Mouse (Mus musculus) midbrain, embryonic 16.5 days (tissue): ENCODE results near the gene Cdh5. TPM values are rescaled to one million over a fixed set of nuclear protein-coding genes. Genes with fewer than 3 reads are reported as not detected.
A peak's percentile ranks its signal among the peaks of the same experiment; 100 is the strongest.

Experiments used
- ATAC-seq: fragments of 200-750 bp; cut with Nextera tagmentation; 2 replicates; pipeline ENCODE4 v1.8.0; 2017; ENCODE audit warnings: moderate TSS enrichment
- H3K27ac ChIP-seq: fragments of 300-500 bp; sonication (generic); 2 replicates; pipeline ENCODE4 v1.5.1; 2014; ENCODE audit warnings: mild to moderate bottlenecking, low read length, mixed read lengths
- H3K27me3 ChIP-seq: fragments of 300-500 bp; sonication (generic); 2 replicates; pipeline ENCODE4 v1.6.1; 2014; ENCODE audit warnings: low read depth, low read length, mixed read lengths; ENCODE audit not compliant: control insufficient read depth, insufficient read depth
- H3K36me3 ChIP-seq: fragments of 300-500 bp; sonication (generic); 2 replicates; pipeline ENCODE4 v1.6.1; 2014; ENCODE audit warnings: mild to moderate bottlenecking, low read length, moderate library complexity, mixed read lengths; ENCODE audit not compliant: control insufficient read depth, insufficient read depth
- H3K4me1 ChIP-seq: fragments of 300-500 bp; sonication (generic); 2 replicates; pipeline ENCODE4 v1.6.1; 2014; ENCODE audit warnings: mild to moderate bottlenecking, low read length, mixed read lengths; ENCODE audit not compliant: control insufficient read depth, insufficient read depth
- H3K4me2 ChIP-seq: fragments of 300-500 bp; sonication (generic); 2 replicates; pipeline ENCODE4 v1.6.1; 2014; ENCODE audit warnings: mild to moderate bottlenecking, low read length, mixed read lengths
- H3K4me3 ChIP-seq: fragments of 300-500 bp; sonication (generic); 2 replicates; pipeline ENCODE4 v1.5.1; 2014; ENCODE audit warnings: low read depth, mild to moderate bottlenecking, low read length, moderate library complexity, mixed read lengths
- H3K9ac ChIP-seq: fragments of 300-500 bp; sonication (generic); 2 replicates; pipeline ENCODE4 v1.6.1; 2014; ENCODE audit warnings: low read depth, low read length, mixed read lengths
- H3K9me3 ChIP-seq: fragments of 300-500 bp; sonication (generic); replicated peaks from 2 replicates; pipeline ENCODE4 v1.6.1; 2014; ENCODE audit warnings: mild to moderate bottlenecking, low read length, mixed read lengths; ENCODE audit not compliant: control insufficient read depth, poor library complexity, severe bottlenecking
- WGBS: fragments of 180-500 bp; shearing (Covaris S2); extraction: QIAGEN DNeasy Blood & Tissue Kit; methylation state at CpG from one replicate; pipeline ENCODE4 v1.1.7; 2014; 5-methylcytosine and 5-hydroxymethylcytosine counted together
- polyA plus RNA-seq: library from polyadenylated mRNA; unstranded; fragments of >200 nt; fragmentation: Nextera tagmentation; extraction: Ambion mirVana; gene quantifications from 2 replicates; pipeline ENCODE4 v1.2.1, GENCODE M21; 2015

Gene Cdh5
- polyA plus RNA-seq, 1 experiment from 2014 or later: 9.5 TPM

DNA sequence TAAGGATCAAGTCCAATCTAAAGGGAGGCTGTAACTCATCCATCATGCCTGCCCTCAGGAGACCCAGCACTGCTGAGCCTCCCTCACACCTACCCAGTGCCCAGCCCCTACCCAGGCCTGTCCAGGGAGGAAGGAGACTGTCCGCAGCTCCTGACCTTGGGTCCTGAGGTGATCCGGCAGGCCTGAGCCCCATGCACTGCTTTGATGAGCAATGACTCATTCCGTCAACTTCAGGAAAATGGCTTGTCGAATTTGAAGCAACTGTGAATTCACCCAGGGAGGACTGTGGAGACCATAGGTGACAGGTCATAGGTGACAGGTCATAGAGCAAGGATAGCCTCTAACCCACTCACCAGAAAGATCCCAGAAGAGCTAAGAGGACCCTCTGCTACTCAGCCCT, 42.0 kb downstream of the Cdh5 start:
- no peaks in the 10 kb centered on the region for H3K36me3 ChIP-seq

DNA sequence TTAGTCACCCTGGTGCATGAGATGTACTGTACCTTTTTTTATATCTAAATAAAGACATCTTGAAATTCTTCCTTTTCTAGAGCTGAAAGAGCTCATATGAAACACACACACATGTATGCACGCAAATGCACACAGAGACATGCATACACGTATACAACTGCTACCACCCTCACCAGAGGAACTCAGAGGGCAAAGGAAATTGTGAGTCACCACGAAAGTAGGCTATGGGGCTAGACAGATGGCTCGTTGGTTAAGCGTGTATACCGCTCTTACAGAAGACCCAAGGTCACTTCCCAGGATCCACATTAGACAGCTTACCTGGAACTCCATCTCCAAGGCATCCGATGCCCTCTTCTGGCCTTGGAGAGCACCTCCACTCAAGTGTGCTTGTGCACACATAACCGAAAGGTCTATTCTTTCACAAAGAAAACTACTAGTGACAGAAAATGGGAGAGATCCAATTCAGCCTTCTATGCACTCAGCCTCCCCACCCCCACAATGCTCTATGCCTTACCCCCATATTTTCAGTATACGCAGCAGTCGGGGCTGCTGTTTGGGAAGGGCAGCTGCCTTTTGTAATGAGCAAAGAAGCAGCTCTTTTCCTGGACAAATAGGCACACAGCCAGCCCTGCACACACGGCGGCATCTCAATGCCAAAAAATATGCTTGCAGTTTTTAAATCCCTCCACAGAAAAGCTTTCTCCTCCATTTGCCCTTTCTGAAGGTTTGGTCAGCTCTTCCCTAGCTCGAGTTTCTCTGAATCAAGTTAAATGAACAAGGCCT, 43.2 kb downstream of the Cdh5 start:
- H3K4me3 ChIP-seq: no peak overlapping the region
- 87% methylated on average over 13 of the region's 13 CpGs for WGBS

More for the DNA sequence above, 42.0 kb downstream of the Cdh5 start:
- Histone ChIP-seq H3K27me3 (no peaks in the 10 kb centered on the region), H3K4me3 (no peak overlapping the region), H3K27ac (no peak overlapping the region), H3K4me2 (no peak overlapping the region), H3K9me3 (no peaks in the 10 kb centered on the region), H3K9ac (no peak overlapping the region), H3K4me1 (no peaks in the 10 kb centered on the region)
- WGBS: 96% methylated on average over 4 of the region's 4 CpGs
- no peak for ATAC-seq

DNA sequence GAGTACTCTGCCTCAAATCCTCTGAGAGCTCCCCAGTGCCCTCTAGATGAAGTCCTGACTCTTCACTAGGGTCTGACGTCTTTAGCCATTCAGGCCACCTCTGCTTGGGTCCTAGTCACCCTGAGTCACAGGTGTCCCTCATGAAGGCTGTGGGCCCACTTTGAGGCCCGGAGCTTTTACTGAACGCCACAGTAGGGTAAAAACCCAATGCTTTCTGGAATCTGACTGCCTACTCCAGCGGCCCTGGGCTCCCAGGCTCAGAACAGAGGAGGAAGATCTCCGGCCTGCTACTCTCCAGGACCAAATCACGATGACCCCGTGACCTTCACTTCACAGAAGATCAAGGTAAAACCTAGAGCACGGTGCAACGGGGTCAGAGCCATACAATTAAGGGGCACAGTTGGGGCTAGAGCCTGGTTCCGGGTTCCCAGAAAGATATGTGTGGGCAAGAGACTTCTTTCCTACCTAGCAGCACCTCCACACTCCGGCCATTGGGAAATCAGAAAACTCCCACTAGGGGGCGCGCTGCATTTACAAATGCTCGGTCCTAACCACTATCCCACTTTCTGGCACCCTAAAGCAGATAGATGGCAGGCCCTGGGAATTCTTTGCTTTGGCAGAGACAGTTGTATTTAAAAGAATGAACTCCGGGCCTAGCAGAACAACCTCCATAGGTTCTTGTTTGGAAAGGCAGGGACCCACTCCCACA, 44.7 kb downstream of the Cdh5 start:
- Histone ChIP-seq H3K4me3 (no peak overlapping the region), H3K27me3 (no peaks in the 10 kb centered on the region), H3K9ac (no peak overlapping the region), H3K27ac (no peak overlapping the region), H3K4me1 (no peaks in the 10 kb centered on the region), H3K4me2 (no peak overlapping the region), H3K9me3 (no peaks in the 10 kb centered on the region), H3K36me3 (no peaks in the 10 kb centered on the region)
- 34% methylated on average over 15 of the region's 15 CpGs for WGBS
- ATAC-seq: peak; percentile 90

More for the DNA sequence above, 43.2 kb downstream of the Cdh5 start:
- Histone ChIP-seq H3K9ac (no peak overlapping the region), H3K27ac (no peak overlapping the region), H3K27me3 (no peaks in the 10 kb centered on the region), H3K36me3 (no peaks in the 10 kb centered on the region), H3K9me3 (no peaks in the 10 kb centered on the region), H3K4me1 (no peaks in the 10 kb centered on the region), H3K4me2 (no peak overlapping the region)
- ATAC-seq: no peak

DNA sequence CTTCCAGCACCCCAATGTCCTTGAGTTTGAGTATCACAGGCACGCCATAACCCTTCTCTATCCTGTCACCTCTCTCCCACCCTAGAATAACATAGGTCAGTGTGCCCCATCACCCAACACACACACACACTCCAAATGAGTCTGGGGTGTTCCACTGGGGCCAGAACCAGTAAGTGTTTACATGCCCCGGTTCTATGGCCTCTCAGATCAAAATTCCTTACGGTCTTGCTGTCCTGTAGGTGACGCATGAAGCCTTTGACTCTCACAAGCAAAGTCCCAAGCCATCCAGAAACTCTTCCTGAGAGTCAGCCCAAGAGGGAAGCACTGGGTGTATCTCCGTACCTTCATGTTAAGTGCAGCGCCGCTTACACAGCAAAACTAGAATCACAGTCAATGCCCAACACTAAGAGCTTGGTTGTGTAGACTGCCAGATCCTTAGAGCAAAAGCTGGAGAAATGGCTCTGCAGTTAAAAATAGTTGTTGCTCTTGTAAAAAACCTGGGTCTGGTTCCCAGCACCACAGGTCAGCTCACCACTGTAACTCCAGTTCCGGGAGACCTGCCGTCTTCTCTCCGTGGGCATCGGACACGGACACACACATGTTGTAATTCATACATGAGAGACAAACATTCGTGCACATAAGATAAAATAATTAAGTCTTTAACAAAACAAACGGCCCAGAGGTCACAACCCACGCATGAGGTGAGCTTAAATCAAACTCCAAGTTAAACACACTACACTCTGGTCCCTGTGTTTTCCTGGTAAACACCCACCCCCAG, 45.5 kb downstream of the Cdh5 start:
- H3K9me3 ChIP-seq: no peaks in the 10 kb centered on the region
- ATAC-seq: no peak
- H3K4me1 ChIP-seq: no peaks in the 10 kb centered on the region
- 93% methylated on average over 15 of the region's 15 CpGs for WGBS
- no peaks in the 10 kb centered on the region for H3K36me3 ChIP-seq
- no peak overlapping the region for H3K27ac ChIP-seq
- no peak overlapping the region for H3K4me2 ChIP-seq
- no peak overlapping the region for H3K4me3 ChIP-seq
- no peaks in the 10 kb centered on the region for H3K27me3 ChIP-seq
- H3K9ac ChIP-seq: no peak overlapping the region

DNA sequence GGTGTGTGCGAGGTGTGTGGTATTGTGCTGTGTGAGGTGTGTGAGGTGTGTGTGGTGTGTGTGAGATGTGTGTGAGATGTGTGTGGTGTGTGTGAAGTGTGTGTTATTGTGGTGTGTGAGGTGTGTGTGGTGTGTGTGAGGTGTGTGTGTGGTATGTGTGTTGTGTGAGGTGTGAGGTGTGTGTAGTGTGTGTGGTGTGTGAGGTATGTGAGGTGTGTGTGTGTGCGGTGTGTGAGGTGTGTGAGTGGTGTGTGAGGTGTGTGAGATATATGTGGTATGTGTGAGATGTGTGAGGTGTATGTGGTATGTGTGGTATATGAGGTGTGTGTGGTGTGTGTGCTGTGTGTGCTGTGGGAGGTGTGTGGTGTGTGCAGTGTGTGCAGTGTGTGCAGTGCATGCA, 46.5 kb downstream of the Cdh5 start:
- H3K4me1 ChIP-seq: no peaks in the 10 kb centered on the region
- WGBS: 95% methylated on average over 2 of the region's 2 CpGs
- H3K4me2 ChIP-seq: no peak overlapping the region
- H3K27ac ChIP-seq: no peak overlapping the region
- no peak overlapping the region for H3K4me3 ChIP-seq
- no peak for ATAC-seq
- no peaks in the 10 kb centered on the region for H3K9me3 ChIP-seq
- H3K36me3 ChIP-seq: no peaks in the 10 kb centered on the region
- H3K27me3 ChIP-seq: no peaks in the 10 kb centered on the region
- no peak overlapping the region for H3K9ac ChIP-seq

DNA sequence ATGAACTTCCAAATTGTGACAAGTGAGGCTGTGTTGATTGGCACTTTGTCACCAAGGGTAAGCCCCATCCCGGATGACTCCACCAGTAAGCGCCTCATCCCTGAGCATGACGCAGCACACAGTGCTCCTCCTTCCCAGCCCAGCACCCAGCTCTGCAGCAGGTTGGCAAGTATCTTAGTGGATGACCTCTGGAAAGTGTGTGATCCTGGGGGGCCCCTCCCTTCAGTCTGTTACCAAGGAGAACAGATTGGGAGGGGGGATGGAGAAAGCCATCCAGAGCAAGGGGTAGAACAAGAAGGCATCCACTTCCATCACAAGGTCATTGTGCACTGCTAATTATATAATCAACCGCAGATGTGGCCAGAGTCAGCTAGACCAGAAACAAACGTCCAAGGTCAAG, 59.3 kb downstream of the Cdh5 start:
- Histone ChIP-seq H3K4me3 (no peak overlapping the region), H3K9ac (no peak overlapping the region), H3K4me1 (no peaks in the 10 kb centered on the region), H3K27me3 (no peaks in the 10 kb centered on the region), H3K4me2 (no peak overlapping the region), H3K27ac (no peak overlapping the region), H3K9me3 (no peaks in the 10 kb centered on the region), H3K36me3 (no peaks in the 10 kb centered on the region)
- WGBS: 74% methylated on average over 5 of the region's 5 CpGs
- no peak for ATAC-seq

DNA sequence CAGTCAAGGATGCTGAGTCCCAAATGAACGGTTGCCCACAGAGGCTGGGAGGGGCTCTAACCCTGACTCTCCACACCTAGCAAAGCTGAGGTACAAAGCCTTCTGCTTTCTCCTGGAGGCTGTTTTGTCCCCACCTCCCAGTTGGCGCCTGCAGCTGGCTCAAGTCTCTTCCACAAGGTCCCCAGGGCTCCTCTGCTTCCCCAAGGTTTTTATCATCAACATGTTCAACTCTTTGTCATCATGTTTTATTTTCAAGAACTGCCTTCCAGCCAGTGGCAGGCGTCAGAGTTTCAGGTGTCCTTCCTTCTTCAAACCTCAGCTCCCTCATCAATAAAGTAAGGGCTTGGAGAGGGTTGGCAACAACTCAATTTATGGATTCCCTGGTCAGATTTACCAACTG, 68.0 kb downstream of the Cdh5 start:
- Histone ChIP-seq H3K4me1 (0 out of 2 replicates have a peak, but pooled peaks cover 2% of the 10 kb centered on the region), H3K9ac (no peak overlapping the region)

DNA sequence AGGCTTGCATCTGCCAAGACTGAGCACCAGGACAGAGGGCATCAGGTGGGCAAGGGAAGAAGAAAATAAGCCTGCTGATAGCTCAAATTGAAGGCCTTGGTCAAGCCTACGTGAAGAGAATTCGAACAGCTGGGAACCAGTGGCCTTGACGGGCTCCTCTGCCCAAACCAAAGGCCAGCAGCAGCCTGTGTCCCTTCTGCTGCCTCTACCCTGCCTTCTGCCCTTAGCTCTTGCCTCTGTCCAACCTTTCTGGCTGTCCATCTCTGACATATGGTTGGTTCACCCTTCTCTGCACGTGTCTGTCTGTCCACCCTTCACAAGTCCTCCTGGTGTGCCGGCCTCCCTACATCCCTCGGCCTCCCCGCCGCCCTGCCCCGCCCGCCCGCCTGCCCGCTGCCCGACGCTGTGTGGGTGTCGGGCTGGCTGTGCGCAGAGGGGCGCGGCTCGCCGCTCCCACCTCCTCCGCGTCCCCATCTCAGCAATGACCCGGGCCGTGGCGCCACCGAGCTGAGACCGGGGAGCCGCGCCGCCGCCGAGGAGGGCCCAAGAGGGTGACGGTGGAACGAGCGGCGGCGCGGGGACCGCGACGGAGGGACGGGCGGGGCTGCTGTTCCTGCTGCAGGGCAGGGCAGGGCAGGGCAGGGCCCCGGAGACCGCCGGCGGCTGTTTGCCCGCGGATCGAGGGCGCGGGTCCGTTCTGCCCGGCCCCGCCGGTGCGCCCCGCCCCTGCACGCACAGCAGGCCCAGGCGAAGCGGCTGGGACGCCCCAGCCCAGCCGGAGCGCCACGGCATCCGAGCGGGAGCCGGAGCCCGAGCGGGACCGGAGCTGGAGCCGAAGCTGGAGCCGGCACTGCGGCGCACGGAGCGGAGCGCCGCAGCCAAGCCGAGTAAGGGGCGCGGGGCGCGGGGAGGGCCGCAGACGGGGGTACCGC, 69.0 kb downstream of the Cdh5 start, which contains the start of gene Bean1:
Gene Bean1, plus strand, starts transcription at position 325 of the 932 bp plus-strand sequence.
- Histone ChIP-seq H3K9me3 (no peaks in the 10 kb centered on the region), H3K4me3 (peak within 1 kb of the TSS; percentile 73), H3K36me3 (no peaks in the 10 kb centered on the region), H3K9ac (peak within 1 kb of the TSS; percentile 84), H3K27ac (peak within 1 kb of the TSS; percentile 62), H3K27me3 (peaks cover 5% of the 10 kb centered on the region; the same call in 1 of the 2 replicates), H3K4me1 (0 out of 2 replicates have a peak, but pooled peaks cover 2% of the 10 kb centered on the region), H3K4me2 (peak within 1 kb of the TSS; percentile 84)
- ATAC-seq: peak; percentile 89
- WGBS: 1% methylated on average over 73 of the region's 87 CpGs

More for the DNA sequence above, 68.0 kb downstream of the Cdh5 start:
- Histone ChIP-seq H3K4me3 (no peak overlapping the region), H3K9me3 (no peaks in the 10 kb centered on the region), H3K27me3 (peaks cover 5% of the 10 kb centered on the region; the same call in 1 of the 2 replicates), H3K36me3 (no peaks in the 10 kb centered on the region), H3K27ac (no peak overlapping the region), H3K4me2 (no peak overlapping the region)
- no peak for ATAC-seq
- 78% methylated on average over 3 of the region's 3 CpGs for WGBS
